Mouse (Mus musculus) midbrain, embryonic 13.5 days (tissue): ENCODE data around the gene Sec23ip. TPM values are rescaled to one million over a fixed set of nuclear protein-coding genes. Genes with fewer than 3 reads are reported as not detected.
A peak's percentile ranks its signal among the peaks of the same experiment; 100 is the strongest.

Source experiments
- ATAC-seq: fragments of 200-750 bp; cut with Nextera tagmentation; 2 replicates; pipeline ENCODE4 v1.8.0; 2017; ENCODE audit warnings: mild to moderate bottlenecking, moderate TSS enrichment, moderate library complexity
- H3K27ac ChIP-seq: fragments of 300-500 bp; sonication (generic); 2 replicates; pipeline ENCODE4 v1.5.1; 2015; ENCODE audit warnings: inconsistent platforms, mild to moderate bottlenecking, moderate library complexity
- H3K27me3 ChIP-seq: fragments of 300-500 bp; sonication (generic); 2 replicates; pipeline ENCODE4 v1.6.1; 2015; ENCODE audit warnings: mild to moderate bottlenecking, inconsistent platforms
- H3K36me3 ChIP-seq: fragments of 300-500 bp; sonication (generic); 2 replicates; pipeline ENCODE4 v1.6.1; 2015; ENCODE audit warnings: mild to moderate bottlenecking, inconsistent platforms
- H3K4me1 ChIP-seq: fragments of 300-500 bp; sonication (generic); replicated peaks from 2 replicates; pipeline ENCODE4 v1.6.1; 2015; ENCODE audit warnings: inconsistent platforms
- H3K4me2 ChIP-seq: fragments of 300-500 bp; sonication (generic); replicated peaks from 2 replicates; pipeline ENCODE4 v1.6.1; 2015; ENCODE audit warnings: moderate library complexity, mild to moderate bottlenecking, inconsistent platforms
- H3K4me3 ChIP-seq: fragments of 300-500 bp; sonication (generic); replicated peaks from 2 replicates; pipeline ENCODE4 v1.5.1; 2015; ENCODE audit warnings: mild to moderate bottlenecking, inconsistent platforms
- H3K9ac ChIP-seq: fragments of 300-500 bp; sonication (generic); replicated peaks from 2 replicates; pipeline ENCODE4 v1.6.1; 2015; ENCODE audit warnings: mild to moderate bottlenecking, inconsistent platforms
- H3K9me3 ChIP-seq: fragments of 300-500 bp; sonication (generic); 2 replicates; pipeline ENCODE4 v1.6.1; 2016; ENCODE audit warnings: mild to moderate bottlenecking, inconsistent platforms
- WGBS: fragments of 180-500 bp; shearing (Covaris S2); methylation state at CpG from one replicate; pipeline ENCODE4 v1.1.7; 2015; 5-methylcytosine and 5-hydroxymethylcytosine counted together
- polyA plus RNA-seq: library from polyadenylated mRNA; unstranded; fragments of >200 nt; fragmentation: Nextera tagmentation; extraction: Ambion mirVana; gene quantifications from 2 replicates; pipeline ENCODE4 v1.2.1, GENCODE M21; 2015

Sec23ip gene
- polyA plus RNA-seq, 1 experiment from 2014 or later = 42.3 TPM

DNA sequence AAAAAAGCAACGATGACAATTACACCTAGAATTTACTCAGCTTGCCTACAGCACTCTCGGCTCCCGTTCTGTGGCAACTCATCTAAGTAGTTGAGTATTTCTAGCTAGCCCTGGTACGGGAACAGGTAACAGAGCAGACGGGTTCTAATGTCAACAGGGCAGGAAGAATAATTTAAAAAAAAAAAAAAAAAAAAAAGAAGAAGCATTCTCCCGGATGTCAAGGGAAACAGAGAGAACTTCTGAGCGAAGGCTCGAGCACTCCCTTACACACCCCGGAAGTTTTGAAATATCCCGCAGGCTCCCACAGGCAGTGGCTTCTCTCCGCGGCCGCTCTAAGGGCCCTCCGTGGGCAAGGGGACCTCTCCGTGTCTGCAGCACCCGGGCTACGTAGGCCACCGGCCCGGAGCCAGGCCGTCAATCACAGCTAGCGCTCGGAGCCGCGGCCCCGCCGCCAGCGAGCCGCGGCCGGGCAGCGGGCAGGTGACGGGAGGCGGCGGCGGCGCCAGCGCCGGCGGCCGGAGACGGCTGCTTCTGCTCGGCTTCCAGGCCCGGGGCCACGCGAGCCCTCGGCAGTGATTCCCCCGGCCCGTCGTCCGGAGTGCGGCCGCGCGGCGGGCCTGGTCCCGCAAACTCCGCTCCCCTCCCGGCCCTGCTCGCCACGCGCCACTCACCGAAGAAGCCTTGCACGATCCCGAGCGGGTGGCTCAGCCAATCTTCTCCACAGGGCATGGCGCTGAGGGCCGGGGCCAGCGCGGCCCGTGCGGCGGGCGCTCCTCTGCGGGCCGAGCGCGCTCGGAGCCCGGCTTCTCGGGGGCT, 5.1 kb upstream of the Sec23ip start:
- H3K4me1 ChIP-seq = peaks cover 30% of the 10 kb centered on the region
- H3K4me2 ChIP-seq = peak overlapping the region; percentile 90
- peak overlapping the region; percentile 97 for H3K9ac ChIP-seq
- H3K27me3 ChIP-seq = peaks cover 12% of the 10 kb centered on the region
- peak overlapping the region; percentile 99 for H3K4me3 ChIP-seq
- no peaks in the 10 kb centered on the region for H3K9me3 ChIP-seq
- peaks cover 3% of the 10 kb centered on the region for H3K36me3 ChIP-seq
- peak; percentile 73 for ATAC-seq
- peak overlapping the region; percentile 94 for H3K27ac ChIP-seq
- under 1% methylated on average over 77 of the region's 80 CpGs for WGBS

GRCm38 (mm10) chr7:128740334-128740733, 4.4 kb upstream of the Sec23ip start, which contains the start of gene Mcmbp:
Gene Mcmbp, minus strand, starts transcription at chr7:128740495.
- Histone ChIP-seq H3K27me3 (peaks cover 12% of the 10 kb centered on the region), H3K36me3 (no peaks in the 10 kb centered on the region; the same call in 1 of the 2 replicates), H3K9me3 (no peaks in the 10 kb centered on the region), H3K4me3 (peak within 1 kb of the TSS; percentile 99), H3K9ac (peak within 1 kb of the TSS; percentile 97), H3K4me1 (peaks cover 32% of the 10 kb centered on the region), H3K4me2 (peak within 1 kb of the TSS; percentile 90), H3K27ac (peak within 1 kb of the TSS; percentile 94)
- WGBS = 0% methylated on average over 35 of the region's 35 CpGs
- peak; percentile 88 for ATAC-seq

DNA sequence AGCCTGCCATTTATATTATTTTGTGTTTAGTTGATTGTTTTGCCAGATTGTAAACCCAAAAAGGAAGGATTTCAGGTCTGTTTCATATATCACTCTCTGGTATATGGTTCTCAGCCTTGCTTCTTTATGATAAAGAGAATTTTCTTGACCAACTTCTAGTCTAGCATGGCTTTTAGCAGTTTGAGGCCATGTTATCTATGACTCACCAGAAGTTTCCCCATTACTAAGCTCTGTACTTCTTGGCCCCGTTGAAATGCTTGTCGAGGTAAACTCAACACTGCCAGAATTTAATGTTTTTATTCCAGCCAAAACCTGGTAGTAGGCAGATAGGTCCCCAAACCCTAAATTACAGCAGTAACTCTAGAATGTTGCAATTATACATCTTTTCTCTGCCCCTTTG, 845 bp upstream of the Sec23ip start:
- peak overlapping the region; percentile 75; the same call in 1 of the 2 replicates for H3K27ac ChIP-seq
- peaks cover 46% of the 10 kb centered on the region for H3K4me1 ChIP-seq
- peaks cover 12% of the 10 kb centered on the region for H3K27me3 ChIP-seq
- H3K9ac ChIP-seq = peak overlapping the region; percentile 61; the same call in 1 of the 2 replicates
- no peak for ATAC-seq
- 66% methylated on average over 2 of the region's 2 CpGs for WGBS
- no peaks in the 10 kb centered on the region for H3K9me3 ChIP-seq
- peak overlapping the region; percentile 99 for H3K4me3 ChIP-seq
- H3K36me3 ChIP-seq = no peaks in the 10 kb centered on the region
- peak overlapping the region; percentile 95 for H3K4me2 ChIP-seq

DNA sequence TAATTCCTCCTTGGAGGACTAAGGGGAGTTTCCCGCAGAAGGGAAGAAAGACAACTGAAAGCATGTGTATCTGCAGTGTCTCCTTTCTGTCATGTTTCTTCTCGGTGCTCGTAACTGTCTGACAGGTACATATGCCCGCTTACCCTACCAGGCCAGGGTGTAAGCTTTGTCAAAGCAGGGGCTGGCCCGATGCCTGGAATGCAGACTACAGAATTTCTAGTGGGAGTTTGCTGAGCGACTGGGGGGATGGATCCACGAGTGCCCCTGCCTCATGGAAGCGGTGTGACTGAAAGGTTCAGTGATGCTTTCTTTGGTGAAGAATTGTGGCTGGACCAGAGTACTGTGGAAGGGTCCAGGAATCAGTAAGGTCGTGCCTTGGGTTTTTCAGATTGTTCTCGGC, 1.4 kb downstream of the Sec23ip start:
- 94% methylated on average over 10 of the region's 10 CpGs for WGBS
- Histone ChIP-seq H3K4me2 (peak overlapping the region; percentile 95), H3K4me1 (peaks cover 42% of the 10 kb centered on the region), H3K4me3 (peak overlapping the region; percentile 99), H3K36me3 (peaks cover 12% of the 10 kb centered on the region), H3K9ac (peak overlapping the region; percentile 93), H3K9me3 (no peaks in the 10 kb centered on the region), H3K27me3 (peaks cover 12% of the 10 kb centered on the region), H3K27ac (no peak overlapping the region)
- ATAC-seq = no peak

DNA sequence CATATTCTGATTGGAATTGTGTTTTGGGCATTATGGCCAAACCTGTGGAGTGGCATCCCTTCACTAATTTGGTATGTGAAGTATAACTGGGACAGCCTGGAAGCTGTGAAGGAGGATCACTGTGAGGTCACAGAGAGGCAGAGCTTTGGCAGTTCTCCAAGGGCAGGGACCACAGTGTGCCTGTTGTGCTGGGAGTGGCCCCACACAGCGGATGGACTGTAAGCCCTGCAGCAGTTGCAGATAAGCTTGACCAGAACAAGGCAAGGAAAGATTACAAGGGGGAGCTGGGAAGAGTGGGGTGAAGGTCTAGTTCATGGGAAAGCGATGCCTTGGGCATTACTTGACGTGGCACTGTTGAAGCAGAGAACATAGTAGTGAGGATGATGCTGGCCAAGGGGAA, 4.0 kb downstream of the Sec23ip start:
- peaks cover 1% of the 10 kb centered on the region; the same call in 1 of the 2 replicates for H3K27me3 ChIP-seq
- H3K4me2 ChIP-seq = no peak overlapping the region
- no peak overlapping the region for H3K4me3 ChIP-seq
- H3K9ac ChIP-seq = no peak overlapping the region; the same call in 1 of the 2 replicates
- no peak for ATAC-seq
- H3K36me3 ChIP-seq = peaks cover 36% of the 10 kb centered on the region
- no peaks in the 10 kb centered on the region for H3K9me3 ChIP-seq
- H3K27ac ChIP-seq = no peak overlapping the region
- 75% methylated on average over 3 of the region's 3 CpGs for WGBS
- H3K4me1 ChIP-seq = peaks cover 42% of the 10 kb centered on the region

DNA sequence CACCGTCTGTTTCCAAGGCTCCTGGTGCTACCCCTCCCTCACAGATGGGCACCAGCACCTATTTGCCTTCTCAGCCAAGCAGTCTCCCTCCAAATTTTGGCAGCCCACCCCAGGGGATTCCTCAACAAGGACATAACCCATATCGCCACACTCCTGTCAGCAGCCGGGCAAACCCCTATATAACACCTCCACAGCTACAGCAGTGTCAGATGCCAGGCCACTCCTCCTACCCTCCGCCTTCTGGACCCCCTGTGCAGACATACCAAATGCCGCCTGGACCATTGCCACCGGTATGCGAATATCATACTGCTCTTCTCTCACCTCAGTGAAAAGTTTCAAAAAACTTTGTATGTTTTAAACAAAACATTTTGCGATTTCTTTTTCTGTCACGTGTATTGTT, 5.6 kb downstream of the Sec23ip start:
- H3K4me1 ChIP-seq = peaks cover 36% of the 10 kb centered on the region
- H3K36me3 ChIP-seq = peaks cover 52% of the 10 kb centered on the region
- H3K27me3 ChIP-seq = no peaks in the 10 kb centered on the region
- H3K4me2 ChIP-seq = no peak overlapping the region
- WGBS = 94% methylated on average over 9 of the region's 9 CpGs
- no peak for ATAC-seq
- H3K9ac ChIP-seq = no peak overlapping the region
- no peak overlapping the region for H3K4me3 ChIP-seq
- H3K9me3 ChIP-seq = no peaks in the 10 kb centered on the region
- H3K27ac ChIP-seq = no peak overlapping the region

GRCm38 (mm10) chr7:128752012-128752411, 7.3 kb downstream of the Sec23ip start:
- H3K9me3 ChIP-seq = no peaks in the 10 kb centered on the region
- H3K27me3 ChIP-seq = no peaks in the 10 kb centered on the region
- no peak overlapping the region for H3K4me2 ChIP-seq
- no peak overlapping the region for H3K9ac ChIP-seq
- peaks cover 67% of the 10 kb centered on the region for H3K36me3 ChIP-seq
- ATAC-seq = no peak
- H3K4me1 ChIP-seq = peaks cover 20% of the 10 kb centered on the region
- no peak overlapping the region for H3K27ac ChIP-seq
- no peak overlapping the region for H3K4me3 ChIP-seq
- whole genome bisulfite sequencing = 93% methylated on average over 4 of the region's 4 CpGs

DNA sequence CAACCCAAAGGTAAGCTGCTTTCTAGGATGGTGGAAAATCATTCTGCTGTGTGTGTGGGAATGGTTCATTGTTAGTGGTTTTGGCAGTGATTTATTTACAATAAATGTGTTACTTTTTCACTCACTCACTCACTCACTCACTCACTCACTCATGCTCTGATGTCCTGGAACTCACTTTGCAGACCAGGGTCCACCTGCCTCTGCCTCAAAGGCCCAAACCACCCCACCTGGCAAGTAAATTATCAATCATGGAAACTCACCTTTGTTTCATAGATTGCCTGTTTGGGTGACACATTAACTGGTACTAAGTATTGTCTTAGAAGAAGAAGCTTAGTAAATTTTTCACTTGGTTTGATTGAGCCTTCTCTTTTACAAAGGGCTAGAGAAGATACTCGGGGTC, 10.7 kb downstream of the Sec23ip start:
- peaks cover 94% of the 10 kb centered on the region for H3K36me3 ChIP-seq
- H3K4me2 ChIP-seq = no peak overlapping the region
- no peaks in the 10 kb centered on the region for H3K9me3 ChIP-seq
- H3K4me1 ChIP-seq = no peaks in the 10 kb centered on the region
- H3K27ac ChIP-seq = no peak overlapping the region
- 100% methylated on average over 1 of the region's 1 CpGs for WGBS
- H3K9ac ChIP-seq = no peak overlapping the region
- H3K4me3 ChIP-seq = no peak overlapping the region
- no peak for ATAC-seq
- no peaks in the 10 kb centered on the region for H3K27me3 ChIP-seq

- ATAC-seq = no peak
- Histone ChIP-seq H3K9ac (no peak overlapping the region), H3K4me1 (no peaks in the 10 kb centered on the region), H3K27ac (no peak overlapping the region), H3K4me3 (no peak overlapping the region), H3K27me3 (no peaks in the 10 kb centered on the region), H3K9me3 (no peaks in the 10 kb centered on the region), H3K4me2 (no peak overlapping the region), H3K36me3 (peaks cover 92% of the 10 kb centered on the region)
- WGBS = 97% methylated on average over 4 of the region's 4 CpGs
These were observed 14.2 kb downstream of the Sec23ip start for GRCm38 (mm10) chr7:128758948-128759347.

DNA sequence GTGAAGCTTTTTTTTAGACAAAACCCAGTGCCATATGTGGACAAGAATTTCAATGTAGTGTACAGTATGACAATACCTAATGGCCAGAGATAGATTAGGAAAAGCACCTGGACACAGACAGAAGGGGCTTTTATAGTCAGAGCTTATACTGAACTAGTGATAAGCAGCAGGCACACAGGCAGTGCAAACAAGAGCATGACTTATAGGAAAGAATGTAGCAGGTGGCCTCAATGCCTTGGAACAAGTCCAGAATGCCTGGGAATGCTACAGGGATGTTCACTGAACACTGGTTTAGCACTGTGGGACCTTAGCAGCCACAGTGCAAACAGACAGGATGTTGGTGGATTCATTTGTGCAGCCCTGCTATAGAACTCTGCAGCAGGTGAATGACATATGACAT, 22.0 kb downstream of the Sec23ip start:
- Histone ChIP-seq H3K4me1 (no peaks in the 10 kb centered on the region), H3K36me3 (peaks cover 87% of the 10 kb centered on the region), H3K9ac (no peak overlapping the region), H3K9me3 (no peaks in the 10 kb centered on the region), H3K27me3 (no peaks in the 10 kb centered on the region), H3K4me2 (no peak overlapping the region), H3K4me3 (no peak overlapping the region), H3K27ac (no peak overlapping the region)
- ATAC-seq = no peak

- H3K27ac ChIP-seq = no peak overlapping the region
- H3K4me3 ChIP-seq = no peak overlapping the region
- no peaks in the 10 kb centered on the region for H3K27me3 ChIP-seq
- no peaks in the 10 kb centered on the region for H3K4me1 ChIP-seq
- ATAC-seq = no peak
- 93% methylated on average over 6 of the region's 6 CpGs for WGBS
- H3K36me3 ChIP-seq = peaks cover 91% of the 10 kb centered on the region
- H3K4me2 ChIP-seq = no peak overlapping the region
- H3K9me3 ChIP-seq = no peaks in the 10 kb centered on the region
- no peak overlapping the region for H3K9ac ChIP-seq
These were observed 32.5 kb downstream of the Sec23ip start for GRCm38 (mm10) chr7:128777201-128777600.

DNA sequence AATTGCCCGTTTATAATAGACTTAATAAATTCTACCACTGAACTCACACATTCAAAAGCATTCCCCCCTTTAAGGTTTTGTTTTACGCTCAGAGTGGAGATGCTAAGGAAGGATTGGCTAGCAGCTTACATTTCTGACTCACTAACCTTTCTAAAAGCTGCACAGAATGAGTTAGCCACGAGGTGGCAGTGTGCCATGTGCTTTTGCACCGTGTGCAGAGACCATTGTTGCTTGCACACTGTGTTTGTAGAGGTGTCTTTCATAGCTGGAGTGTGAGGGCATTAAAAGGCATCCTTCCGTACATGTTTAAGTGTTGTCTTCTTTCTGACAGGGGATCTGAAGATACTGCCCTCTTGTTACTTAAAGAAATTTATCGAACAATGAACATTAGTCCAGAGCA, 34.6 kb downstream of the Sec23ip start:
- H3K27me3 ChIP-seq = no peaks in the 10 kb centered on the region
- peaks cover 84% of the 10 kb centered on the region for H3K36me3 ChIP-seq
- H3K27ac ChIP-seq = peak overlapping the region; percentile 14; the same call in 1 of the 2 replicates
- H3K9ac ChIP-seq = no peak overlapping the region
- no peaks in the 10 kb centered on the region for H3K9me3 ChIP-seq
- WGBS = 38% methylated on average over 6 of the region's 6 CpGs
- peak; percentile 83; the same call in 1 of the 2 replicates for ATAC-seq
- no peak overlapping the region for H3K4me2 ChIP-seq
- no peak overlapping the region for H3K4me3 ChIP-seq
- no peaks in the 10 kb centered on the region for H3K4me1 ChIP-seq
